Mouse (Mus musculus) heart, embryonic 10.5 days (tissue): Measurements from ENCODE around the gene Krtap4-6. TPM values are rescaled to one million over a fixed set of nuclear protein-coding genes. Genes with fewer than 3 reads are reported as not detected.
"Not testable (repeated sequence)": the region's sequence is repeated elsewhere in the genome, so short reads cannot be mapped to it uniquely, and the experiment has no call there.

Experiments used
- DNase-seq: peaks from one replicate; pipeline ENCODE4 v3.0.0-alpha.2; 2017; ENCODE audit warnings: low spot score
- H3K27ac ChIP-seq: fragments of 300-500 bp; sonication (generic); 2 replicates; pipeline ENCODE4 v1.5.1; 2016; ENCODE audit warnings: mild to moderate bottlenecking
- H3K27me3 ChIP-seq: fragments of 300-500 bp; sonication (generic); 2 replicates; pipeline ENCODE4 v1.6.1; 2016; ENCODE audit warnings: mild to moderate bottlenecking; ENCODE audit not compliant: poor library complexity, insufficient read depth, severe bottlenecking
- H3K36me3 ChIP-seq: fragments of 300-500 bp; sonication (generic); 2 replicates; pipeline ENCODE4 v1.6.1; 2016; ENCODE audit warnings: mild to moderate bottlenecking, moderate library complexity
- H3K4me1 ChIP-seq: fragments of 300-500 bp; sonication (generic); 2 replicates; pipeline ENCODE4 v1.6.1; 2016; ENCODE audit warnings: mild to moderate bottlenecking
- H3K4me3 ChIP-seq: fragments of 300-500 bp; sonication (generic); 2 replicates; pipeline ENCODE4 v1.5.1; 2016; ENCODE audit warnings: mild to moderate bottlenecking, moderate library complexity
- H3K9me3 ChIP-seq: fragments of 300-500 bp; sonication (generic); 2 replicates; pipeline ENCODE4 v1.6.1; 2016; ENCODE audit warnings: mild to moderate bottlenecking, moderate library complexity
- WGBS: fragments of 180-500 bp; shearing (Covaris S2); methylation state at CpG from one replicate; pipeline ENCODE4 v1.1.7; 2016; 5-methylcytosine and 5-hydroxymethylcytosine counted together
- polyA plus RNA-seq: library from polyadenylated mRNA; unstranded; fragments of >200 nt; fragmentation: Nextera tagmentation; extraction: Ambion mirVana; gene quantifications from 2 replicates; pipeline ENCODE4 v1.2.1, GENCODE M21; 2016

Krtap4-6 gene
- not detected in 2 replicates for polyA plus RNA-seq

DNA sequence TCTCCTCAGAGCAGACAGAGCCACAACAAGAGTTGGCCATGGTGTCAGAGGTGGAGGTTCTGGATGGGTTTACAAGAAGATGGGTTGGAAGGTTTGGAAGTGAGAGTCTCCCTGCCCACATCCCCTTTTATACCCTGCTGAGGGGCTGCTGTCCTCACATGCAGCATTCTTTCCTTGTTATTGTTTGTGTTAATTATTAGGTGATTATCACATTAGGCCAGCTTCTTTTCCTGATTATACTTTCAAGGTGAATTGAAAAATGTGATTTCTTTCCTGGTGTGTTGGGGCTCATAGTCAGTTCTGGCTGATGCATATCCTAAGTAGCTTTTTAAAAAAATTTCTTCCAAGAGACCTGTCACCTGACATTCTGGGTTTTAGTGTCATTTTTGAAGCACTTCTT is at the start of gene Krtap4-6:
Gene Krtap4-6 (minus strand): TSS at position 101 of the 400 bp plus-strand sequence.
- Histone ChIP-seq H3K27me3 (0 out of 2 replicates have a peak, but pooled peaks cover 5% of the 10 kb centered on the region), H3K9me3 (no peaks in the 10 kb centered on the region), H3K27ac (no peak within 1 kb of the TSS), H3K4me3 (no peak within 1 kb of the TSS), H3K36me3 (no peaks in the 10 kb centered on the region), H3K4me1 (peaks cover 3% of the 10 kb centered on the region; the same call in 1 of the 2 replicates)
- DNase-seq = no peak

DNA sequence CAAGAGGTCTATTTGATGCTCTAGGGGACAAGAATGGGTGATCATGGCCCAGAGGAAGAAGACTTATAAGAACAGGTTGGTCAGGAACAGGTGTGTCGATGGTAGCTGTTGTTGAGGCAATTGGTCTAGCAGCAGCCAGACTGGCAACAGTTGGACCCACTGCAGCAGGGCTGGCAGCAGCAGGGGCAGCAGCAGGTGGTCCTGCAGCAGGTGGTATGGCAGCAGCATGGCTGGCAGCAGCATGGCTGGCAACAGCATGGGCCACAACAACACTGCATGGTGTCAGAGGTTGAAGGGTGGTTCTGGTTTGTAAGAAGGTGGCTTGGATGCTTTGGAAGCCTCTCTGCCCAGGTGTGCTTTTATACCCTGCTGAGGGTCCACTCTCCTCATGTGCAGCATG is 24.7 kb upstream of the Krtap4-6 start, which contains the start of gene Gm14190:
Gene Gm14190 (minus strand): TSS at position 278 of the 400 bp plus-strand sequence.
- H3K27ac ChIP-seq = no peak within 1 kb of the TSS
- no peak within 1 kb of the TSS for H3K4me3 ChIP-seq
- H3K4me1 ChIP-seq = no peaks in the 10 kb centered on the region
- 0 out of 2 replicates have a peak, but pooled peaks cover 3% of the 10 kb centered on the region for H3K27me3 ChIP-seq
- H3K9me3 ChIP-seq = no peaks in the 10 kb centered on the region
- 68% methylated on average over 1 of the region's 1 CpGs for WGBS
- no peaks in the 10 kb centered on the region for H3K36me3 ChIP-seq
- DNase-seq = no peak

DNA sequence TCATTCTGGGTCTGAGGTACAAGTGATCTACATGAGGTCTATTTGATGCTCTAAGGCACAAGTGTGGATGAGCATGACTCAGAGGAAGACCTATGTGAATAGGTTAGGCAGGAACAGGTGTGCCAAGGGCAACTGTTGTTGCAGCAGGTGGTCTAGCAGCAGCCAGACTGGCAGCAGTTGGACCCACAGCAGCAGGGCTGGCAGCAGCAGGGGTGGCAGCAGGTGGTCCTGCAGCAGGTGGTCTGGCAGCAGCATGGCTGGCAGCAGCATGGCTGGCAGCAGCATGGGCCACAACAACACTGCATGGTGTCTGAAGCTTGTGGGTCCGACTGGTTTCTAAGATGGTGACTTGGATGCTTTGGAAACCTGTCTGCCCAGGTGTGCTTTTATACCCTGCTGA is 19.5 kb upstream of the Krtap4-6 start:
- not testable (repeated sequence) for DNase-seq, H3K9me3 ChIP-seq, H3K27me3 ChIP-seq, H3K4me3 ChIP-seq, H3K36me3 ChIP-seq, H3K27ac ChIP-seq, H3K4me1 ChIP-seq
- WGBS = 62% methylated on average over 1 of the region's 1 CpGs

- no peak overlapping the region for H3K27ac ChIP-seq
- DNase-seq = no peak
- H3K4me1 ChIP-seq = no peaks in the 10 kb centered on the region
- H3K4me3 ChIP-seq = no peak overlapping the region
- H3K27me3 ChIP-seq = no peaks in the 10 kb centered on the region
- 87% methylated on average over 2 of the region's 2 CpGs for WGBS
- H3K9me3 ChIP-seq = no peaks in the 10 kb centered on the region
- no peaks in the 10 kb centered on the region for H3K36me3 ChIP-seq
Measured at GRCm38 (mm10) chr11:99683481-99683880, 17.7 kb upstream of the Krtap4-6 start.

- no peak overlapping the region for H3K27ac ChIP-seq
- H3K4me3 ChIP-seq = no peak overlapping the region
- no peak for DNase-seq
- 83% methylated on average over 10 of the region's 10 CpGs for WGBS
- H3K27me3 ChIP-seq = 0 out of 2 replicates have a peak, but pooled peaks cover 5% of the 10 kb centered on the region
- peaks cover 3% of the 10 kb centered on the region; the same call in 1 of the 2 replicates for H3K4me1 ChIP-seq
- H3K9me3 ChIP-seq = no peaks in the 10 kb centered on the region
- no peaks in the 10 kb centered on the region for H3K36me3 ChIP-seq
Measured at GRCm38 (mm10) chr11:99662802-99663201, 3.0 kb downstream of the Krtap4-6 start.

DNA sequence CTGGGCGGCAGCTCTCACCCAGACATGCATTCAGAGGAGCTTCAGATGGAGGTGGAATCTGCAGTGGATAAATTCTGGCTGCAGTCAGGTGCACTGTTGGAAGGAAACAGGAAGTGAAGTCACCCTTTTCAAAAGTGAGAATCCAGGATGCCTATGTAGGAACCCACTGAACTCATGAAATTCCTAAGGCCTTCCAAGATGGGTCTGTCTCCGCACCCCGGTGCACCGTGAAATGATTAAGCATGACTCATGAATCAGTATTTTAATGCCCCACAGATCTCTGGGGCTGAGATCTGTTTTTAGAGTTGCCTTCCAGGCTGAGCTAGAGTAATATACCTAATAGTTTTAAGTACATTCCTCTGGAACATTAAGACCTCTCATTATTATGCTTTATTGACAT is 6.5 kb downstream of the Krtap4-6 start:
- peaks cover 3% of the 10 kb centered on the region; the same call in 1 of the 2 replicates for H3K4me1 ChIP-seq
- H3K4me3 ChIP-seq = no peak overlapping the region
- H3K27ac ChIP-seq = no peak overlapping the region
- H3K27me3 ChIP-seq = no peaks in the 10 kb centered on the region
- 83% methylated on average over 4 of the region's 4 CpGs for WGBS
- H3K9me3 ChIP-seq = no peaks in the 10 kb centered on the region
- H3K36me3 ChIP-seq = no peaks in the 10 kb centered on the region
- no peak for DNase-seq

DNA sequence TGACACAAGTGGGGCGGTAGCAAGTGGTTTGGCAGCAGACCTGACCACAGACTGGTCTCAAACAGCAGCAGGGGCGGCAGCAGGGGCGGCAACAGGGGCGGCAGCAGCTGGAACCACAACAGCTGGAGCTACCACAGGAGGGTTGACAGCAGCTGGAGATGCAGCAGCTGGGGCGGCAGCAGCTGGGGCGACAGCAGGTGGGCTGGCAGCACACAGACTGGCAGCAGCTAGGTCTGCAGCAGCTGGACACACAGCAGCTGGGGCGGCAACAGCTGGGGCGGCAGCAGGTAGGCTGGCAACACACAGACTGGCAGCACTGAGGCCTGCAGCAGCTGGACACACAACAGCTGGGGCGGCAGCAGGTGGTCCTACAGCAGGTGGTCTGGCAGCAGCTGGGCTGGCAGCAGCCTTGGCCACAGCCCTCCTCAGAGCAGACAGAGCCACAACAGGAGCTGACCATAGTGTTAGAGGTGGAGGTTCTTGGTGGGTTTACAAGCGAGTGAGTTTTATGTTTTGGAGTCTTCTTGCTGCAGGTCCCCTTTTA is 7.2 kb downstream of the Krtap4-6 start, which contains the start of gene Gm11563:
Gene Gm11563 (minus strand): TSS at position 494 of the 544 bp plus-strand sequence.
- H3K4me1 ChIP-seq, H3K36me3 ChIP-seq, H3K27ac ChIP-seq, H3K27me3 ChIP-seq, H3K9me3 ChIP-seq, DNase-seq, H3K4me3 ChIP-seq: not testable (repeated sequence)
- 57% methylated on average over 10 of the region's 10 CpGs for WGBS

GRCm38 (mm10) chr11:99657051-99657450 is 8.7 kb downstream of the Krtap4-6 start:
- Histone ChIP-seq H3K4me3 (no peak overlapping the region), H3K9me3 (no peaks in the 10 kb centered on the region), H3K36me3 (no peaks in the 10 kb centered on the region), H3K27ac (no peak overlapping the region), H3K4me1 (no peaks in the 10 kb centered on the region), H3K27me3 (no peaks in the 10 kb centered on the region)
- DNase-seq = no peak
- 56% methylated on average over 5 of the region's 5 CpGs for WGBS

DNA sequence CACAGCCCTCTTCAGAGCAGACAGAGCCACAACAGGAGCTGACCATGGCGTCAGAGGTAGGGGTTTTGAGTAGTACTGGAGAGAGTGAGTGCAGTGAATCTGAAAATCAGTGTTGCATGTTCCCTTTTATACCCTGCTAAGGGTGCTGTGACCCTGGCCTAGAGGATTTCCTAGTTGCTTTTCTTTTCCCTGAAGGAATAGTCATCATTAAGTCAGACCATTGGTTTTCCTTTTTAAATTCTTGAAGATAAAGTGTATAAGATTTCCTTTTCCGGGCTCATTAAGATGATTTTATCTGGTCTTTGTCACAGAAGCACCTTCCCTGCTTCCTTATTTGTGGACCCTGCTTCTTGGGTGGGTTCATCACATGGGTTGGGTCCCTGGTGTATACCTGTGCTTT is 15.6 kb downstream of the Krtap4-6 start, which contains the start of gene Gm11555:
Gene Gm11555 (minus strand): TSS at position 101 of the 400 bp plus-strand sequence.
- Histone ChIP-seq H3K27me3 (no peaks in the 10 kb centered on the region), H3K4me1 (no peaks in the 10 kb centered on the region), H3K9me3 (no peaks in the 10 kb centered on the region), H3K4me3 (no peak within 1 kb of the TSS), H3K27ac (no peak within 1 kb of the TSS), H3K36me3 (no peaks in the 10 kb centered on the region)
- no peak for DNase-seq
- 68% methylated on average over 2 of the region's 2 CpGs for WGBS

DNA sequence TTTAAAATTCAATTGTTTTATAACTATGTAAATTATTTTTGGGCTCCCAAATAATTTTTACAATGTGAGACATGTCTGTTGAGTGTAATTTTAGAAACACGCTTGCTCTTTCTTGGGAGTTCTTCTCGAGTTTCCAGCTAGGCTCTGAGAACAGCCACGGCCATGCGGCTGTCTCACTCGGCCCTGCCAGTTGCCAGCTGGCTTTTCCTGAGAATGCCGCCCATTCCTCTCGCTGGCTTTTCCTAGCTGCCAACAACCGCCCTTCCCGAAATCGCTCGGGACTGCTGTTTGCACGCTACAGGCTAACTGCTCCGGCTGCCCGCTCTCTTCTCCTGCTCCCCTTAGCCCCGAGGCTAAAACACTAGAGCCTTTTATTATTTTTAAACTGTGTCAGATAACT is 19.3 kb downstream of the Krtap4-6 start:
- no peaks in the 10 kb centered on the region for H3K4me1 ChIP-seq
- H3K4me3 ChIP-seq = no peak overlapping the region
- WGBS = 80% methylated on average over 15 of the region's 15 CpGs
- no peaks in the 10 kb centered on the region for H3K36me3 ChIP-seq
- DNase-seq = no peak
- H3K9me3 ChIP-seq = no peaks in the 10 kb centered on the region
- H3K27ac ChIP-seq = no peak overlapping the region
- H3K27me3 ChIP-seq = peaks cover 6% of the 10 kb centered on the region; the same call in 1 of the 2 replicates

- peaks cover 6% of the 10 kb centered on the region; the same call in 1 of the 2 replicates for H3K27me3 ChIP-seq
- no peak overlapping the region for H3K4me3 ChIP-seq
- no peaks in the 10 kb centered on the region for H3K4me1 ChIP-seq
- no peaks in the 10 kb centered on the region for H3K9me3 ChIP-seq
- DNase-seq = no peak
- no peak overlapping the region for H3K27ac ChIP-seq
- WGBS = 80% methylated on average over 3 of the region's 3 CpGs
- H3K36me3 ChIP-seq = no peaks in the 10 kb centered on the region
Measured at GRCm38 (mm10) chr11:99644351-99644750, 21.4 kb downstream of the Krtap4-6 start.

DNA sequence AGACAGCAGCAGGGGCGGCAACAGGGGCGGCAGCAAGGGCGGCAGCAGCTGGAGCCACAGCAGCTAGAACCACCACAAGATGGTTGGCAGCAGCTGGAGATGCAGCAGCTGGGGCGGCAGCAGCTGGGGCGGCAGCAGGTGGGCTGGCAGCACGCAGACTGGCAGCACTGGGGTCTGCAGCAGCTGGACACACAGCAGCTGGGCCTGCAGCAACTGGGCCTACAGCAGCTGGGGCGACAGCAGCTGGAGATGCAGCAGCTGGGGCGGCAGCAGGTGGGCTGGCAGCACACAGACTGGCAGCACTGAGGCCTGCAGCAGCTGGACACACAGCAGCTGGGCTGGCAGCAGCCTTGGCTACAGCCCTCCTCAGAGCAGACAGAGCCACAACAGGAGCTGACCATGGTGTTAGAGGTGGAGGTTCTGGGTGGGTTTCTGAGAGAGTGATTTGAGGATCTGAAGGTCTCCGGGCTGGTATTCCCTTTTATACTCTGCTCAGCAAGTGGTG is 22.1 kb downstream of the Krtap4-6 start, which contains the start of gene Krtap4-7:
Gene Krtap4-7 (minus strand): TSS at position 455 of the 505 bp plus-strand sequence.
- not testable (repeated sequence) for DNase-seq, H3K9me3 ChIP-seq, H3K27ac ChIP-seq, H3K36me3 ChIP-seq, H3K27me3 ChIP-seq, H3K4me1 ChIP-seq, H3K4me3 ChIP-seq
- 79% methylated on average over 9 of the region's 9 CpGs for WGBS

DNA sequence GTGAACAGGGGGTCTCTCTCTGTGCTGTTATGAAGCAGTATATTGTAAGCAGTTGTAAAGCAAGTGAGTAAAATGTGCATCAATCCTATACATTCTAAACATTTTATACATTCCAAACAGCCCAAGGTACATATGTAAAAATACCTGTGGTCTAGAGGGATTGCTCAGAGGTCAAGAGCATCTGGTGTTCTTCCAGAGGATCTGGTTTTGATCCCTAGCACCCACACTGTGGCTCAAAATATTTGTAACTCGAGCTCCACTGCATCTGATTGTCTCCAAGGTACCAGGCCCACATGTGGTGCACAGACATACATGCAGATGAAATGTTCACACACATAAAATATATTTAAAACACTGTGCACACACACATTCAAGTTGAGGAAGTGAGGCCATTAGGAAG is 24.8 kb downstream of the Krtap4-6 start:
- WGBS = 30% methylated on average over 1 of the region's 1 CpGs
- Histone ChIP-seq H3K9me3 (no peaks in the 10 kb centered on the region), H3K4me3 (no peak overlapping the region), H3K4me1 (no peaks in the 10 kb centered on the region), H3K27ac (no peak overlapping the region), H3K27me3 (peaks cover 6% of the 10 kb centered on the region; the same call in 1 of the 2 replicates), H3K36me3 (no peaks in the 10 kb centered on the region)
- no peak for DNase-seq
